Mouse (Mus musculus) limb, embryonic 12.5 days (tissue): ENCODE data around the gene Icam4. TPM values are rescaled to one million over a fixed set of nuclear protein-coding genes. Genes with fewer than 3 reads are reported as not detected.

Experiments used
- ATAC-seq: fragments of 200-750 bp; cut with Nextera tagmentation; 2 replicates; pipeline ENCODE4 v1.8.0; 2017; ENCODE audit warnings: low read depth, moderate TSS enrichment; ENCODE audit not compliant: insufficient number of reproducible peaks, insufficient read depth, low FRiP score, low TSS enrichment
- H3K27ac ChIP-seq: fragments of 300-500 bp; sonication (generic); 2 replicates; pipeline ENCODE4 v1.5.1; 2016; ENCODE audit warnings: mild to moderate bottlenecking, moderate library complexity
- H3K27me3 ChIP-seq: fragments of 300-500 bp; sonication (generic); 2 replicates; pipeline ENCODE4 v1.6.1; 2016; ENCODE audit warnings: mild to moderate bottlenecking, moderate library complexity
- H3K36me3 ChIP-seq: fragments of 300-500 bp; sonication (generic); 2 replicates; pipeline ENCODE4 v1.6.1; 2016; ENCODE audit warnings: mild to moderate bottlenecking, moderate library complexity
- H3K4me1 ChIP-seq: fragments of 300-500 bp; sonication (generic); replicated peaks from 2 replicates; pipeline ENCODE4 v1.6.1; 2016
- H3K4me2 ChIP-seq: fragments of 300-500 bp; sonication (generic); 2 replicates; pipeline ENCODE4 v1.6.1; 2016; ENCODE audit warnings: mild to moderate bottlenecking, moderate library complexity
- H3K4me3 ChIP-seq: fragments of 300-500 bp; sonication (generic); replicated peaks from 2 replicates; pipeline ENCODE4 v1.5.1; 2016; ENCODE audit warnings: mild to moderate bottlenecking
- H3K9ac ChIP-seq: fragments of 300-500 bp; sonication (generic); replicated peaks from 2 replicates; pipeline ENCODE4 v1.6.1; 2016; ENCODE audit warnings: mild to moderate bottlenecking, moderate library complexity
- H3K9me3 ChIP-seq: fragments of 300-500 bp; sonication (generic); 2 replicates; pipeline ENCODE4 v1.6.1; 2016; ENCODE audit warnings: mild to moderate bottlenecking, moderate library complexity
- WGBS: fragments of 180-500 bp; shearing (Covaris S2); methylation state at CpG from one replicate; pipeline ENCODE4 v1.1.7; 2016; 5-methylcytosine and 5-hydroxymethylcytosine counted together
- microRNA counts: library from miRNA; unstranded; fragments of <30 nt; microRNA quantifications from one replicate; lab custom pipeline; 2017
- microRNA-seq: library from miRNA; unstranded; fragments of <30 nt; microRNA quantifications from one replicate; pipeline ENCODE4, GENCODE M21; 2017
- polyA plus RNA-seq: library from polyadenylated mRNA; unstranded; fragments of >200 nt; fragmentation: Nextera tagmentation; extraction: Ambion mirVana; gene quantifications from 2 replicates; pipeline ENCODE4 v1.2.1, GENCODE M21; 2016

Gene Icam4
- polyA plus RNA-seq, 1 experiment from 2014 or later: 2.5 TPM

- 14% methylated on average over 4 of the region's 4 CpGs for WGBS
- H3K36me3 ChIP-seq: peaks cover 60% of the 10 kb centered on the region
- H3K4me2 ChIP-seq: peak overlapping the region; percentile 80
- H3K9ac ChIP-seq: peak overlapping the region; percentile 88
- no peaks in the 10 kb centered on the region for H3K9me3 ChIP-seq
- peak overlapping the region; percentile 87 for H3K4me3 ChIP-seq
- H3K4me1 ChIP-seq: peaks cover 9% of the 10 kb centered on the region
- no peaks in the 10 kb centered on the region for H3K27me3 ChIP-seq
- ATAC-seq: no peak
- 0 out of 2 replicates have a peak overlapping the region, but pooled peaks have one; percentile 29 for H3K27ac ChIP-seq
Observed at GRCm38 (mm10) chr9:21072641-21073040, 43.5 kb downstream of the Icam4 start.

GRCm38 (mm10) chr9:21073044-21073840, 44.1 kb downstream of the Icam4 start, which contains the start of the genes Gm49373 and Fdx1l:
TSS of gene Gm49373 (minus strand) at chr9:21073096.
TSS of gene Fdx1l (minus strand) at chr9:21073614.
- peak within 1 kb of the TSS; percentile 88 for H3K9ac ChIP-seq
- peaks cover 60% of the 10 kb centered on the region for H3K36me3 ChIP-seq
- peaks cover 9% of the 10 kb centered on the region for H3K4me1 ChIP-seq
- peak within 1 kb of the TSS; percentile 62 for H3K27ac ChIP-seq
- peak; percentile 88 for ATAC-seq
- 3% methylated on average over 57 of the region's 58 CpGs for WGBS
- H3K27me3 ChIP-seq: no peaks in the 10 kb centered on the region
- H3K4me3 ChIP-seq: peak within 1 kb of the TSS; percentile 87
- peak within 1 kb of the TSS; percentile 80 for H3K4me2 ChIP-seq
- H3K9me3 ChIP-seq: no peaks in the 10 kb centered on the region

- Histone ChIP-seq H3K9me3 (no peaks in the 10 kb centered on the region), H3K9ac (no peak overlapping the region), H3K4me2 (no peak overlapping the region), H3K27ac (0 out of 2 replicates have a peak overlapping the region, but pooled peaks have one; percentile 37), H3K27me3 (no peaks in the 10 kb centered on the region), H3K36me3 (peaks cover 69% of the 10 kb centered on the region), H3K4me3 (no peak overlapping the region), H3K4me1 (peaks cover 9% of the 10 kb centered on the region)
- ATAC-seq: no peak
- 86% methylated on average over 1 of the region's 1 CpGs for WGBS
Observed at GRCm38 (mm10) chr9:21074173-21074572, 45.0 kb downstream of the Icam4 start.

GRCm38 (mm10) chr9:21075625-21076024, 46.5 kb downstream of the Icam4 start:
- no peak overlapping the region for H3K9ac ChIP-seq
- no peak overlapping the region for H3K4me2 ChIP-seq
- no peak overlapping the region for H3K4me3 ChIP-seq
- no peak overlapping the region for H3K27ac ChIP-seq
- no peaks in the 10 kb centered on the region for H3K27me3 ChIP-seq
- peaks cover 78% of the 10 kb centered on the region for H3K36me3 ChIP-seq
- 87% methylated on average over 3 of the region's 3 CpGs for WGBS
- no peaks in the 10 kb centered on the region for H3K9me3 ChIP-seq
- ATAC-seq: no peak
- H3K4me1 ChIP-seq: peaks cover 9% of the 10 kb centered on the region

MicroRNAs within 50 kb of the gene (microRNA counts, 519-probe panel; counts per million panel counts)
- microRNA mmu-miR-1900 (lab: Ali Mortazavi, UCI): 5,920 counts per million, percentile 68 among the panel's probes with 10 or more counts

Small RNA genes lying within 50 kb of the gene (microRNA-seq; reads per million reads assigned to microRNA genes)
- gene Mir1900 (not detected), gene Mir7082 (not detected)

Other genes with a start within 250 kb of the Icam4 start
- gene Col5a3, start 214.3 kb upstream of the Icam4 start, polyA plus RNA-seq: 0.28 and 0.55 TPM in 2 replicates
- gene Rdh8, start 210.9 kb upstream of the Icam4 start, polyA plus RNA-seq: not detected in 2 replicates
- gene A230050P20Rik, start 160.7 kb upstream of the Icam4 start, polyA plus RNA-seq: 3.1 TPM in 2 replicates
- gene Angptl6, start 149.6 kb upstream of the Icam4 start, polyA plus RNA-seq: 2.2 and 2.3 TPM in 2 replicates
- gene Ppan, start 141.2 kb upstream of the Icam4 start, polyA plus RNA-seq: 78.9 and 82.1 TPM in 2 replicates
- 328 and 335 TPM in 2 replicates for gene Eif3g, start 130.8 kb upstream of the Icam4 start, polyA plus RNA-seq
- gene Dnmt1, start 69.5 kb upstream of the Icam4 start, polyA plus RNA-seq: 135 and 144 TPM in 2 replicates
- 52.9 and 53.4 TPM in 2 replicates for gene S1pr2, start 52.6 kb upstream of the Icam4 start, polyA plus RNA-seq
- 134 and 135 TPM in 2 replicates for gene Mrpl4, start 26.6 kb upstream of the Icam4 start, polyA plus RNA-seq
- 8.8 and 8.9 TPM in 2 replicates for gene Icam1, start 13.4 kb upstream of the Icam4 start, polyA plus RNA-seq
- gene Icam5, start 2.7 kb downstream of the Icam4 start, polyA plus RNA-seq: 0.22 TPM in 1 of 2 replicates, not detected in the other
- 0.68 and 1.5 TPM in 2 replicates for gene Zglp1, start 37.7 kb downstream of the Icam4 start, polyA plus RNA-seq
- gene Gm49373, start 43.7 kb downstream of the Icam4 start, polyA plus RNA-seq: 1.2 and 1.3 TPM in 2 replicates
- 52.4 and 56.7 TPM in 2 replicates for gene Fdx1l, start 44.2 kb downstream of the Icam4 start, polyA plus RNA-seq
- 2.8 and 4.2 TPM in 2 replicates for gene Gm38431, start 62.6 kb downstream of the Icam4 start, polyA plus RNA-seq
- 60.8 and 77.0 TPM in 2 replicates for gene Raver1, start 62.6 kb downstream of the Icam4 start, polyA plus RNA-seq
- gene Tyk2, start 101.9 kb downstream of the Icam4 start, polyA plus RNA-seq: 15.0 and 16.1 TPM in 2 replicates
- gene Cdc37, start 120.6 kb downstream of the Icam4 start, polyA plus RNA-seq: 338 and 357 TPM in 2 replicates
- 4.8 and 5.6 TPM in 2 replicates for gene Pde4a, start 136.3 kb downstream of the Icam4 start, polyA plus RNA-seq
- 64.7 and 65.2 TPM in 2 replicates for gene Keap1, start 210.0 kb downstream of the Icam4 start, polyA plus RNA-seq
- gene S1pr5, start 219.1 kb downstream of the Icam4 start, polyA plus RNA-seq: 0.31 and 0.63 TPM in 2 replicates
- 29.8 and 34.9 TPM in 2 replicates for gene Atg4d, start 235.9 kb downstream of the Icam4 start, polyA plus RNA-seq